Mouse (Mus musculus) myocyte (in vitro differentiated cells): ENCODE results near the gene Kcna6.

Source experiments
- E2F4 ChIP-seq: IDR thresholded peaks from one replicate; pipeline ENCODE4 v1.6.1; 2011; ENCODE audit warnings: mild to moderate bottlenecking, control low read depth, moderate library complexity; ENCODE audit not compliant: insufficient read depth
- POLR2A ChIP-seq: IDR thresholded peaks from one replicate; pipeline ENCODE4 v1.6.1; 2011; ENCODE audit warnings: low read depth, mild to moderate bottlenecking, control low read depth, moderate library complexity; ENCODE audit not compliant: insufficient read length

DNA sequence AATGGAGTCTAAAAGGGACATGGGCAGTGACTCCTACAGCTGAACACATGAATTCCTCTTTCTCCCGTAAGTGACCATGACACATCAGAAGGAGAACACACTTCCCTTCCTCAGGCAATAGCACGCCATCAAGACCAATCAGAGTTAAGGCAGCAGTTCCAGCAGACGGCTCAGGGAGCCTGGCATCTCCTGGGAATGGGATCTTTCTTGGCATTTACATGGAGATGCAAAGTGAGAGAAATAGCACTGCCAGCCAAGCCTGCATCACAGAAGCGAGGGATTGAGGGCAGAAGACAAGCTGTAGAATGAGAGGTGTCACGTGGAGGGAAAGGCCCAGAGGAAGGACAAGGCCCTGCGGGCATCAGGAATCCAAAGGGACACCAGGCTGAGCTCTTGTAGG, 7.8 kb downstream of the Kcna6 start:
- TF ChIP-seq POLR2A (no peak), E2F4 (no peak)
